7 mouse cellular contexts compared by ENCODE assay signal in genomic region chr7:100493117-100493483, GRCm38 (mm10). TPM values are rescaled to one million over a fixed set of nuclear protein-coding genes. Genes with fewer than 3 reads are reported as not detected.
A peak's percentile ranks its signal among the peaks of the same experiment; 100 is the strongest.
DNase-seq lines count a peak whose midpoint lies in the region; ATAC-seq and TF ChIP-seq lines count a peak whose summit lies in the region.

Ucp2 (plus strand) TSS chr7:100493337.

- DNase-seq in embryo, embryonic 9.5 days (ENCODE audit: extremely low spot score) = peak; percentile 81
- peak; percentile 93 for DNase-seq in heart, adult 18-20 months
- DNase-seq in kidney, adult 18-20 months = peak; percentile 88
- peak; percentile 85 for DNase-seq in limb, embryonic 10.5 days (ENCODE audit: low spot score)
- peak; percentile 96 for DNase-seq in midbrain, embryonic 11.5 days (ENCODE audit: low spot score, missing footprints)

- H3K27ac ChIP-seq in limb, embryonic 10.5 days = peak within 1 kb of the TSS; percentile 88
- no peak within 1 kb of the TSS; the same call in 1 of the 2 replicates for H3K27ac ChIP-seq in midbrain, embryonic 11.5 days (ENCODE audit: low read depth, low read length)
- H3K27ac ChIP-seq in small intestine, adult 2 months (ENCODE audit: insufficient read depth, low read depth, low read length) = peak within 1 kb of the TSS; percentile 92

- H3K27me3 ChIP-seq in limb, embryonic 10.5 days (ENCODE audit: low read depth, poor library complexity, severe bottlenecking) = peaks cover 15% of the 10 kb centered on the region
- no peaks in the 10 kb centered on the region for H3K27me3 ChIP-seq in midbrain, embryonic 11.5 days (ENCODE audit: control insufficient read depth, insufficient read depth, low read length)
- H3K27me3 ChIP-seq in small intestine, adult 2 months (ENCODE audit: control insufficient read depth, insufficient read depth, low read length) = no peaks in the 10 kb centered on the region

- peak; percentile 99 for TF ChIP-seq POLR2A in small intestine, adult 2 months (IDR thresholded peaks at IDR 0.05; ENCODE audit: low read depth, low read length)

- ATAC-seq in activated CD4-positive, CD25-positive, alpha-beta regulatory T cell, adult 4 months = peak; percentile 44
- peak; percentile 74 for ATAC-seq in midbrain, embryonic 11.5 days (ENCODE audit: low FRiP score)

- H3K9ac ChIP-seq in midbrain, embryonic 11.5 days (ENCODE audit: low read length) = peak within 1 kb of the TSS; percentile 61

- H3K4me3 ChIP-seq in limb, embryonic 10.5 days = peak within 1 kb of the TSS; percentile 67
- H3K4me3 ChIP-seq in midbrain, embryonic 11.5 days (ENCODE audit: low read depth, low read length) = peak within 1 kb of the TSS; percentile 37
- peak within 1 kb of the TSS; percentile 72 for H3K4me3 ChIP-seq in small intestine, adult 2 months (ENCODE audit: low read depth, low read length)

- peaks cover 20% of the 10 kb centered on the region for H3K36me3 ChIP-seq in limb, embryonic 10.5 days
- no peaks in the 10 kb centered on the region for H3K36me3 ChIP-seq in midbrain, embryonic 11.5 days (ENCODE audit: control insufficient read depth, insufficient read depth, low read length)
- H3K36me3 ChIP-seq in small intestine, adult 2 months (ENCODE audit: control insufficient read depth, insufficient read depth, low read length) = peaks cover 28% of the 10 kb centered on the region

- WGBS in limb, embryonic 10.5 days = 1% methylated on average over 27 of the region's 27 CpGs
- under 1% methylated on average over 27 of the region's 27 CpGs for WGBS in midbrain, embryonic 11.5 days
- WGBS in small intestine, adult 2 months = under 1% methylated on average over 27 of the region's 27 CpGs

- peaks cover 58% of the 10 kb centered on the region for H3K4me1 ChIP-seq in limb, embryonic 10.5 days
- H3K4me1 ChIP-seq in midbrain, embryonic 11.5 days (ENCODE audit: control insufficient read depth, insufficient read depth, low read length) = peaks cover 12% of the 10 kb centered on the region; the same call in 1 of the 2 replicates
- H3K4me1 ChIP-seq in small intestine, adult 2 months (ENCODE audit: control insufficient read depth, insufficient read depth, insufficient read length, low read length) = peaks cover 16% of the 10 kb centered on the region

- no peaks in the 10 kb centered on the region for H3K9me3 ChIP-seq in limb, embryonic 10.5 days (replicated peaks)
- no peaks in the 10 kb centered on the region for H3K9me3 ChIP-seq in midbrain, embryonic 11.5 days (ENCODE audit: control insufficient read depth, low read length)

- peak within 1 kb of the TSS; percentile 71 for H3K4me2 ChIP-seq in midbrain, embryonic 11.5 days

- no peak for TF ChIP-seq CTCF in small intestine, adult 2 months (IDR thresholded peaks at IDR 0.05; ENCODE audit: extremely low read depth, insufficient read length, insufficient replicate concordance, low read depth, low read length)

RNA-seq across cellular contexts. Expression of gene Ucp2, which starts in this region (rescaled TPM):
- polyA plus RNA-seq in activated CD4-positive, CD25-positive, alpha-beta regulatory T cell, adult 4 months (2017; shearing (Covaris generic)) = 1,000 to 10,000 TPM; 1,097 to 1,340 TPM
- 100 to 1,000 TPM; 255 to 377 TPM for total RNA-seq in heart, adult 18-20 months (2021)
- polyA plus RNA-seq in limb, embryonic 10.5 days (2016; fragmentation: Nextera tagmentation; extraction: Ambion mirVana) = 98.8 and 126 TPM in 2 replicates
- 67.0 and 80.4 TPM in 2 replicates for polyA plus RNA-seq in midbrain, embryonic 11.5 days (2014; fragmentation: Nextera tagmentation; extraction: Ambion mirVana)
- 597 and 876 TPM in 2 replicates for polyA plus RNA-seq in small intestine, adult 2 months (2012; rRNA removed)
